Mouse (Mus musculus) thymus, adult 2 months (tissue): ENCODE data around the gene Katnbl1.

ENCODE experiments used
- CTCF ChIP-seq: fragments of 200-500 bp; IDR thresholded peaks from 2 replicates; pipeline ENCODE4 v1.5.1; 2012; ENCODE audit warnings: mild to moderate bottlenecking, control low read depth, low read length, moderate library complexity, borderline replicate concordance; ENCODE audit not compliant: control insufficient read depth, poor library complexity, insufficient read depth; ENCODE audit errors: extremely low read depth
- POLR2A ChIP-seq: fragments of 200-500 bp; IDR thresholded peaks from 2 replicates; pipeline ENCODE4 v1.6.1; 2012; ENCODE audit warnings: mild to moderate bottlenecking, low read length, control low read depth, moderate library complexity; ENCODE audit not compliant: control insufficient read depth, poor library complexity, insufficient read depth; ENCODE audit errors: extremely low read depth

DNA sequence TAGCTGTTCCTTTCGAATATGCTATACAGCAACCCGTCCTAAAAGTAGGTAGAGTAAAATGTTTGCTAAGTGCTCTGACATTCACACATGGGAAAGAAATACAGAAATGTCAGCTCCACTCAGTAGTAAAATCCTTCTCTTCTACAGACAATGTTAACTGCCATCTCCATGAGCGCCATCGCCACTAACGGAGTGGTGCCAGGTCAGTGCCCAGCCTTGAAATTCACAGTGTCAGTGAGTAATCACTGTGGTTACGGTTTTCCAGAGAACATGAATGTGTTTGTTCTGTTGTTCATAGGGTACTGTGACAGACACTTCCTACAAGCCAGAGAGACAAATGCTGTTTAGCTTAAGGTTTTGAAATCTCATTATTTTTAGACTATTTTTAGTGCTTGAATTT is 41.8 kb upstream of the Katnbl1 start:
- no peak for TF ChIP-seq POLR2A
- no peak for TF ChIP-seq CTCF
